Mouse (Mus musculus) megakaryocyte-erythroid progenitor cell, adult 5-6 weeks (primary cell): ENCODE results near the gene Mbd3. TPM values are rescaled to one million over a fixed set of nuclear protein-coding genes. Genes with fewer than 3 reads are reported as not detected.
"Not testable (repeated sequence)": the region's sequence is repeated elsewhere in the genome, so short reads cannot be mapped to it uniquely, and the experiment has no call there.

Experiments
- ATAC-seq: replicated peaks from 2 replicates; pipeline ENCODE4 v1.8.0; 2016; ENCODE audit warnings: mild to moderate bottlenecking, inconsistent platforms; ENCODE audit not compliant: severe bottlenecking, poor library complexity, low FRiP score, low TSS enrichment
- total RNA-seq, 2 experiments: library from RNA; stranded (forward) in 1 of 2; stranded (reverse) in 1 of 2; fragments of 200-1000, 215-1000 nt in 1 of 2; fragments of >200 nt in 1 of 2; fragmentation: Nextera tagmentation in 1 of 2; gene quantifications; 2 replicates each; pipeline ENCODE4 v1.2.3; 2014 to 2017

The Mbd3 gene
- total RNA-seq, 2 experiments from 2014 or later, result 93.8 to 105 TPM

GRCm38 (mm10) chr10:80347514-80347967, 51.8 kb downstream of the Mbd3 start:
- ATAC-seq, result no peak

DNA sequence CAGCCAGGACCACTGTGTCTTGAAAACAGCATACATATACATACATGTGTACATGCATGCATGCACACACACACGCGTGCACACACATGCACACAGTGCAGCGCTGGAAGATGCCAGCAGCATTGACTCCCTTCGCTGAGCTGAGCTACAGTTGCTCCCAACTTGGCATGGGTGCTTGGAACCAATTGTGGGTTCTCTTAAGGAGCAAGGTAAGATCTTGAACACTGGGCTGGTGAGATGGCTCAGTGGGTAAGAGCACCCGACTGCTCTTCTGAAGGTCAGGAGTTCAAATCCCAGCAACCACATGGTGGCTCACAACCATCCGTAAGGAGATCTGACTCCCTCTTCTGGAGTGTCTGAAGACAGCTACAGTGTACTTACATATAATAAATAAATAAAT, 53.4 kb downstream of the Mbd3 start:
- not testable (repeated sequence) for ATAC-seq

DNA sequence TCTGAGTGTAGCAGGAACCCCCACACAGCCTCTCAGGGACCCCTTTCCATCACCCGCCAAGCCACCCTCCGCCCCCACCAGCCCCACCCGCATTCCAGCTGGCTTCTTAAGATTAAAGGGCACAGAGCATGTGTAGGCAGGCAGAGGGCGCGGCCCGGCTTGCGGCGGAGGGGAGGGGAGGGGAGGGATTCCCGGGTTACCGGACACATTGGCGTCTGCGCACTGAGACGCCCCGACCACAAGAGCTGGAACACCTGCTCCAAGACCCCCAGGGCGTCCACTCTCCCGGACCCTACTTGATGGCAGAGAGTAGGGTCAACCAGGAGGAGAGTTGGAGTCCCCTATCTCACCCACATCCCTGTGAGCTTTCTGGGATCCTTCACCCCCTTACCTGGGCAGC, 54.2 kb downstream of the Mbd3 start:
- no peak for ATAC-seq

DNA sequence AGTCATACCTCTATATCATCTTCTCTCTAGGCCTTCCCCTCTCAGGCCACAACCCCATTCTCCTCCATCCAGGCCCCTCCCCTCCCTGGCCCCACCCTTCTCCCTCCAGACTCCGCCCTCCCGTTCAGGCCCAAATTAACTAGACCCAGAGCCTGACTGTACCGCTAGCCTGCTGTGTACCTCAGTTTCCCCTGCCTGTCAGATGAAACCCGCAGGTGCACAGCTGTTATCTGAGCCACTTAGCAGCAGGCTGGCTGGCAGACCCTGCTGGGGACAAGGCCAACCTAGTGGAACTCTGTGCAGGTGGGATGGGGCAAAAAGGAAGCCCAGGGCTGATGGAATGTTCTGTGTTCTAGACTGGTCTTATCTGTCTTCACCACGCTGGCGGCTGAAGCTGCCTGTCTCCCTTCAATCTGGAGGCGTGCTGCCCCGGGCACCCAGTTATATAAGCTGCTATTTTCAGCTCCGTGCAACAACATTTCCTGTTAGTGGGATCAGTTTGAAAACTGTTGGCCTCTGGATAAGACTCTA, 55.2 kb downstream of the Mbd3 start:
- peak; percentile 59 for ATAC-seq

GRCm38 (mm10) chr10:80343425-80343895, 55.9 kb downstream of the Mbd3 start:
- ATAC-seq, result no peak; the same call in 1 of the 2 replicates

DNA sequence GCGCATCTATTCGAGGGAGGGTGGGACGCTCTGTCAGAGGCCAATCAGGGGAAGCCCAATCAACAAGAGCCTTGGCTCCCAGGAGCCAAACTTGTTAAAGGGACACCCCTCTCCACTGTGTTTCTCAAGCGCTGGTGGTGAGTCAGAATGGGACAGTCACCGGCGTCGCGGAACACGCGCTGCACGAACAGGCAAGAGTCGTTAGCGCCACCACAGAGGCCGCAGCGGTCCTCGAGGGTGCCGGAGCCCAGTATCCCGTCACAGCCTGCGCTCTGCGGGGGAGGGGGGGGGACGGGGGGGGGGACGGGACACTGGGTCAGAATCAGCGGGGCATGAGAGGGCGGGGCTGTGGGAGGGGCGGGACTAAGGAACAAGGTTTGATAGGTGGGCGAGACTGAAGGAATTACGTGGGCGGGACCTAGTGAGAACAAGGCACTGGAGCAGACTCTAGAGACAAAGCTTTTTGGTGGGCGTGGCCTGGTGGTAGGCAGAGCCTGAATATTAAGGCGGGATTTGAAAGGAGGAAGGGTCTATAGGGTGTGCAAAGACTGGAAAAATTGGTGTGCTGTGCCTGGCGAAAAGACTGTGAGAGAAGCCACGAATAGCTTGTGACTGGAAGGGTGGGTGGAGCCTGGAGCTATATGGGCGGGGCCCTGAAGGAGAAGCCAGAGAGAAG, 56.5 kb downstream of the Mbd3 start:
- ATAC-seq, result peak; percentile 12; the same call in 1 of the 2 replicates

Other genes starting within 250 kb of the Mbd3 start
- gene Cirbp, start 233.6 kb downstream of the Mbd3 start, total RNA-seq (2014; fragmentation: Nextera tagmentation), result 31.5 and 44.0 TPM in 2 replicates
- 30.8 and 73.1 TPM in 2 replicates for gene Cirbp, start 233.6 kb downstream of the Mbd3 start, total RNA-seq (2017)
- gene 1600002K03Rik, start 226.6 kb downstream of the Mbd3 start, total RNA-seq (2014; fragmentation: Nextera tagmentation), result 14.2 and 22.9 TPM in 2 replicates
- gene 1600002K03Rik, start 226.6 kb downstream of the Mbd3 start, total RNA-seq (2017), result 25.4 and 27.8 TPM in 2 replicates
- 0.40 TPM in 1 of 2 replicates, not detected in the other for gene Efna2, start 220.1 kb downstream of the Mbd3 start, total RNA-seq (2014; fragmentation: Nextera tagmentation)
- 0.80 TPM in 1 of 2 replicates, not detected in the other for gene Efna2, start 220.1 kb downstream of the Mbd3 start, total RNA-seq (2017)
- gene Mum1, start 173.1 kb downstream of the Mbd3 start, total RNA-seq (2014; fragmentation: Nextera tagmentation), result 60.8 and 124 TPM in 2 replicates
- gene Mum1, start 173.1 kb downstream of the Mbd3 start, total RNA-seq (2017), result 44.2 and 49.0 TPM in 2 replicates
- gene Ndufs7, start 150.4 kb downstream of the Mbd3 start, total RNA-seq (2014; fragmentation: Nextera tagmentation), result 196 and 302 TPM in 2 replicates
- 103 and 168 TPM in 2 replicates for gene Ndufs7, start 150.4 kb downstream of the Mbd3 start, total RNA-seq (2017)
- gene Gamt, start 138.5 kb downstream of the Mbd3 start, total RNA-seq (2014; fragmentation: Nextera tagmentation), result 1.2 and 1.7 TPM in 2 replicates
- gene Gamt, start 138.5 kb downstream of the Mbd3 start, total RNA-seq (2017), result 2.1 and 3.0 TPM in 2 replicates
- 152 and 163 TPM in 2 replicates for gene Dazap1, start 138.1 kb downstream of the Mbd3 start, total RNA-seq (2014; fragmentation: Nextera tagmentation)
- gene Dazap1, start 138.1 kb downstream of the Mbd3 start, total RNA-seq (2017), result 269 and 335 TPM in 2 replicates
- gene Rps15, start 107.1 kb downstream of the Mbd3 start, total RNA-seq (2014; fragmentation: Nextera tagmentation), result 4,307 and 4,493 TPM in 2 replicates
- gene Rps15, start 107.1 kb downstream of the Mbd3 start, total RNA-seq (2017), result 2,815 and 2,969 TPM in 2 replicates
- 0.07 TPM in 1 of 2 replicates, not detected in the other for gene Apc2, start 103.6 kb downstream of the Mbd3 start, total RNA-seq (2014; fragmentation: Nextera tagmentation)
- not detected in 2 replicates for gene Apc2, start 103.6 kb downstream of the Mbd3 start, total RNA-seq (2017)
- gene 2310011J03Rik, start 79.0 kb downstream of the Mbd3 start, total RNA-seq (2014; fragmentation: Nextera tagmentation), result 34.1 and 50.4 TPM in 2 replicates
- gene 2310011J03Rik, start 79.0 kb downstream of the Mbd3 start, total RNA-seq (2017), result 16.6 and 21.3 TPM in 2 replicates
- gene Pcsk4, start 70.1 kb downstream of the Mbd3 start, total RNA-seq (2014; fragmentation: Nextera tagmentation), result 16.1 and 23.0 TPM in 2 replicates
- 1.6 and 2.6 TPM in 2 replicates for gene Pcsk4, start 70.1 kb downstream of the Mbd3 start, total RNA-seq (2017)
- gene Reep6, start 69.6 kb downstream of the Mbd3 start, total RNA-seq (2014; fragmentation: Nextera tagmentation), result 23.1 and 23.7 TPM in 2 replicates
- 2.7 and 6.8 TPM in 2 replicates for gene Reep6, start 69.6 kb downstream of the Mbd3 start, total RNA-seq (2017)
- 1.5 and 3.3 TPM in 2 replicates for gene Adamtsl5, start 51.1 kb downstream of the Mbd3 start, total RNA-seq (2014; fragmentation: Nextera tagmentation)
- gene Adamtsl5, start 51.1 kb downstream of the Mbd3 start, total RNA-seq (2017), result 0.30 and 2.3 TPM in 2 replicates
- gene Plk5, start 43.1 kb downstream of the Mbd3 start, total RNA-seq (2014; fragmentation: Nextera tagmentation), result 0.79 TPM in 1 of 2 replicates, not detected in the other
- not detected in 2 replicates for gene Plk5, start 43.1 kb downstream of the Mbd3 start, total RNA-seq (2017)
- 8.0 and 9.1 TPM in 2 replicates for gene Mex3d, start 11.9 kb downstream of the Mbd3 start, total RNA-seq (2014; fragmentation: Nextera tagmentation)
- 13.0 and 14.7 TPM in 2 replicates for gene Mex3d, start 11.9 kb downstream of the Mbd3 start, total RNA-seq (2017)
- 485 and 702 TPM in 2 replicates for gene Uqcr11, start 7.3 kb upstream of the Mbd3 start, total RNA-seq (2014; fragmentation: Nextera tagmentation)
- 241 and 254 TPM in 2 replicates for gene Uqcr11, start 7.3 kb upstream of the Mbd3 start, total RNA-seq (2017)
- gene Tcf3, start 34.1 kb upstream of the Mbd3 start, total RNA-seq (2014; fragmentation: Nextera tagmentation), result 154 and 175 TPM in 2 replicates
- gene Tcf3, start 34.1 kb upstream of the Mbd3 start, total RNA-seq (2017), result 57.9 and 99.8 TPM in 2 replicates
- not detected in 2 replicates for gene Onecut3, start 95.3 kb upstream of the Mbd3 start, total RNA-seq (2014; fragmentation: Nextera tagmentation)
- gene Onecut3, start 95.3 kb upstream of the Mbd3 start, total RNA-seq (2017), result not detected in 2 replicates
- not detected in 2 replicates for gene Atp8b3, start 139.6 kb upstream of the Mbd3 start, total RNA-seq (2014; fragmentation: Nextera tagmentation)
- not detected in 2 replicates for gene Atp8b3, start 139.6 kb upstream of the Mbd3 start, total RNA-seq (2017)
- 52.1 and 57.1 TPM in 2 replicates for gene Rexo1, start 162.0 kb upstream of the Mbd3 start, total RNA-seq (2014; fragmentation: Nextera tagmentation)
- 9.8 and 15.3 TPM in 2 replicates for gene Rexo1, start 162.0 kb upstream of the Mbd3 start, total RNA-seq (2017)
- 21.0 and 24.9 TPM in 2 replicates for gene Klf16, start 177.8 kb upstream of the Mbd3 start, total RNA-seq (2014; fragmentation: Nextera tagmentation)
- gene Klf16, start 177.8 kb upstream of the Mbd3 start, total RNA-seq (2017), result 7.2 and 14.6 TPM in 2 replicates
- 55.0 and 63.1 TPM in 2 replicates for gene Abhd17a, start 190.8 kb upstream of the Mbd3 start, total RNA-seq (2014; fragmentation: Nextera tagmentation)
- 13.7 and 19.4 TPM in 2 replicates for gene Abhd17a, start 190.8 kb upstream of the Mbd3 start, total RNA-seq (2017)
- gene Scamp4, start 203.3 kb upstream of the Mbd3 start, total RNA-seq (2014; fragmentation: Nextera tagmentation), result 56.1 and 71.8 TPM in 2 replicates
- gene Scamp4, start 203.3 kb upstream of the Mbd3 start, total RNA-seq (2017), result 12.7 and 23.3 TPM in 2 replicates
- gene Adat3, start 203.3 kb upstream of the Mbd3 start, total RNA-seq (2014; fragmentation: Nextera tagmentation), result 2.7 and 9.1 TPM in 2 replicates
- 11.0 TPM in 1 of 2 replicates, not detected in the other for gene Adat3, start 203.3 kb upstream of the Mbd3 start, total RNA-seq (2017)
- gene Gm49322, start 206.5 kb upstream of the Mbd3 start, total RNA-seq (2014; fragmentation: Nextera tagmentation), result 0.68 and 1.6 TPM in 2 replicates
- gene Gm49322, start 206.5 kb upstream of the Mbd3 start, total RNA-seq (2017), result 0.08 and 0.42 TPM in 2 replicates
- gene Csnk1g2, start 223.3 kb upstream of the Mbd3 start, total RNA-seq (2014; fragmentation: Nextera tagmentation), result 70.2 and 93.3 TPM in 2 replicates
- gene Csnk1g2, start 223.3 kb upstream of the Mbd3 start, total RNA-seq (2017), result 117 and 120 TPM in 2 replicates